Mouse (Mus musculus): ENCODE measurements around the gene Tirap. TPM values are rescaled to one million over a fixed set of nuclear protein-coding genes. Genes with fewer than 3 reads are reported as not detected.

The Tirap gene
- polyA plus RNA-seq (2012; rRNA removed) = 4.5 and 4.9 TPM in 2 replicates

- TF ChIP-seq CTCF (IDR thresholded peaks at IDR 0.05; ENCODE audit: borderline replicate concordance, extremely low read depth, insufficient read depth, insufficient read length) (peak; percentile 86), POLR2A (IDR thresholded peaks at IDR 0.05; ENCODE audit: borderline replicate concordance, extremely low read depth, insufficient read depth, insufficient read length, poor library complexity, severe bottlenecking) (peak; percentile 49)
- peak; percentile 89 for DNase-seq (ENCODE audit: low read depth)
Measured at GRCm38 (mm10) chr9:35199772-35200471, at the start of gene Tirap, which contains the start of gene Srpr. Tirap (minus strand) TSS chr9:35200291. Srpr (plus strand) TSS chr9:35200175.

DNA sequence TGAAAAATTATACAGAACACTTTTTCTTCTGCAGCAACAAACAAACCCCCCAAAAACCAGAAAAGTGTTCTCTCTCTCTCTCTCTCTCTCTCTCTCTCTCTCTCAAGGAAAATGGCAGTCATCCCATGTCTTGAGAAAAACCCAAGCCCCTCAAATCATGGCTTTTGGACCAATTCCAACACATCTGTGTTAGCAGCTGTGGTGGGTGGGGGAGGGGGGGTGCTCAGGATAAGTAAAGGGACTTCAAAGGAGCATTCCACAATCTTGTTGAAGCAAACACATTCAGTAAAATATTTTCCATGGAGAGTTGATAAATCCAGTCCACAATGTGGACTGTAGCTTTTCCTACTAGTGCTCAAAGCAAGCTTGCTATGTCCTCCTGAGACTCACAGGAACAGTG is 49.4 kb upstream of the Tirap start:
- DNase-seq (ENCODE audit: low read depth) = peak; percentile 70
- TF ChIP-seq CTCF (IDR thresholded peaks at IDR 0.05; ENCODE audit: borderline replicate concordance, extremely low read depth, insufficient read depth, insufficient read length) (no peak), POLR2A (IDR thresholded peaks at IDR 0.05; ENCODE audit: borderline replicate concordance, extremely low read depth, insufficient read depth, insufficient read length, poor library complexity, severe bottlenecking) (no peak)

- no peak for DNase-seq (ENCODE audit: low read depth)
- TF ChIP-seq POLR2A (IDR thresholded peaks at IDR 0.05; ENCODE audit: borderline replicate concordance, extremely low read depth, insufficient read depth, insufficient read length, poor library complexity, severe bottlenecking) (no peak), CTCF (IDR thresholded peaks at IDR 0.05; ENCODE audit: borderline replicate concordance, extremely low read depth, insufficient read depth, insufficient read length) (no peak)
Measured at GRCm38 (mm10) chr9:35247405-35247804, 47.3 kb upstream of the Tirap start.

GRCm38 (mm10) chr9:35239734-35240133 is 39.6 kb upstream of the Tirap start:
- TF ChIP-seq CTCF (IDR thresholded peaks at IDR 0.05; ENCODE audit: borderline replicate concordance, extremely low read depth, insufficient read depth, insufficient read length) = no peak
- TF ChIP-seq POLR2A (IDR thresholded peaks at IDR 0.05; ENCODE audit: borderline replicate concordance, extremely low read depth, insufficient read depth, insufficient read length, poor library complexity, severe bottlenecking) = no peak
- no peak for DNase-seq (ENCODE audit: low read depth)

DNA sequence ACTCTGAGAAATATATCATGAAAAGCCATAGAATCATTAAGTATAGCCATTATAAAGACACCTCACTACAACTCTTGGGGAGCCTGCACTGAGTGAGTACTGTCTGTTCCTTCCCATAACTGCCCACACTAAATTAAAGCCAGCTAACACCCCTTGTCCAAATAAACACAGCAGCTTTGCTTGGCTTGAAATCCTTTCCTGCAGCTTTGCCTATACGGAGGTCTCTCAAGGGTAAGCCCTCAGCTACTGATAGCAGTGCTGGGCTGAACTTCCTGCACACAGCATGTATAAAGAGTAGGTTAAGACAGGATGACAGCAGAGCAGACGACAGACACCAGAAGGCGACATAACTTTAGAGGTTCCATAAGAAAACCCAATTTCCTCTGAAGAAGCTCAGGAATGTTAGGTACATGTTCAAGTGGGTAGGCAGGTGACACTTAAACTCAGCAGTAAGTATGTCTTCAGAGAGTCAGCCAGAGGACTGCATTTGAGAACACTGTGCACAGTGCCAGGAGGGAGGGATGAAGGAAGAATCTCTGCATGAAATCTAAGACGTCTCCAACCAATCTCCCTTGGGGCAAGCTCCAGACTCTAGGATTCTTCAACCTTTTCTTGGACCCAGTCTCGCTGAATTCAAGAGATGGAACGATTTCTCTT is 39.0 kb upstream of the Tirap start:
- DNase-seq (ENCODE audit: low read depth) = peak; percentile 7
- no peak for TF ChIP-seq CTCF (IDR thresholded peaks at IDR 0.05; ENCODE audit: borderline replicate concordance, extremely low read depth, insufficient read depth, insufficient read length)
- TF ChIP-seq POLR2A (IDR thresholded peaks at IDR 0.05; ENCODE audit: borderline replicate concordance, extremely low read depth, insufficient read depth, insufficient read length, poor library complexity, severe bottlenecking) = no peak

- TF ChIP-seq POLR2A (IDR thresholded peaks at IDR 0.05; ENCODE audit: borderline replicate concordance, extremely low read depth, insufficient read depth, insufficient read length, poor library complexity, severe bottlenecking) (no peak), CTCF (IDR thresholded peaks at IDR 0.05; ENCODE audit: borderline replicate concordance, extremely low read depth, insufficient read depth, insufficient read length) (no peak)
- DNase-seq (ENCODE audit: low read depth) = no peak
Measured at GRCm38 (mm10) chr9:35238371-35238770, 38.3 kb upstream of the Tirap start.

- DNase-seq (ENCODE audit: low read depth) = peak; percentile 20
Measured at GRCm38 (mm10) chr9:35235996-35236395, 35.9 kb upstream of the Tirap start.

DNA sequence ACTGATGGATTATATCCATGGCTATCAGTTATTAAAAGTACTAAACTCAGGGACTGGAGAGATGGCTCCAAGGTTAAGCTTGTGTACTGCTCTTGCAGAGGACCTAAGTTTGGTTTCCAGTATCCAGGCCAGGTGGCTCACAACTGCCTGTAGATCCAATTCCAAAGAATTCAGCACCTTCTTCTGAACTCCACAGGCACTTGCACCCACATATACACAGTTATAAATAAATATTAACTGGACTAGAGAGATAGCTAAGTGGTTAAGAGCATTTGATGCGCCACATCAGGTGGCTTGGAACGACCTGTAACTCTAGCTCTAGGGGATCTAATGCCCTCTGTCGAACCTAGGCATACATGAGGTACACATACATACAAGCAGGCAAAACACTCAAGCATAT is 28.6 kb upstream of the Tirap start:
- no peak for DNase-seq (ENCODE audit: low read depth)
- TF ChIP-seq POLR2A (IDR thresholded peaks at IDR 0.05; ENCODE audit: borderline replicate concordance, extremely low read depth, insufficient read depth, insufficient read length, poor library complexity, severe bottlenecking) = no peak
- TF ChIP-seq CTCF (IDR thresholded peaks at IDR 0.05; ENCODE audit: borderline replicate concordance, extremely low read depth, insufficient read depth, insufficient read length) = no peak

More at GRCm38 (mm10) chr9:35235996-35236395, 35.9 kb upstream of the Tirap start:
- TF ChIP-seq CTCF (IDR thresholded peaks at IDR 0.05; ENCODE audit: borderline replicate concordance, extremely low read depth, insufficient read depth, insufficient read length) (no peak), POLR2A (IDR thresholded peaks at IDR 0.05; ENCODE audit: borderline replicate concordance, extremely low read depth, insufficient read depth, insufficient read length, poor library complexity, severe bottlenecking) (no peak)

DNA sequence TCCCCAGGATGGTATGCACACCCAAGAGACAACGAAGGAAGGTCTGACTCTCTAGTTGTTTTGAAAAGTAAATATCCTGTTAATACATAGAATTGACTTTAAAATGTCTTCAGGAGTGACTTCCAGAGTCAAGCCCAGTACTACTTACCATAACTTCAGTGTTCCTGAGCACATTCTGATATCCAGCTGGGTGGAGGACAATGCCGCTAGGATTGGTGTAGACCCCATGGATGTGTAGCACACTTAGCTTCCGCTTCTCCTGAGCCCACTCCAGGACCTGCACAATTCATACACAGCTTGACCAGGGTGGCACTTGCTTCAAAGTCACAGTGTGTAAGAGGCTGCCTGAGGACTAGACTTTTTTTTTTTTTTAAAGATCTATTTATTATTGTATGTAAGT is 23.4 kb upstream of the Tirap start:
- TF ChIP-seq CTCF (IDR thresholded peaks at IDR 0.05; ENCODE audit: borderline replicate concordance, extremely low read depth, insufficient read depth, insufficient read length) = no peak
- no peak for TF ChIP-seq POLR2A (IDR thresholded peaks at IDR 0.05; ENCODE audit: borderline replicate concordance, extremely low read depth, insufficient read depth, insufficient read length, poor library complexity, severe bottlenecking)
- no peak for DNase-seq (ENCODE audit: low read depth)

- no peak for DNase-seq (ENCODE audit: low read depth)
- TF ChIP-seq CTCF (IDR thresholded peaks at IDR 0.05; ENCODE audit: borderline replicate concordance, extremely low read depth, insufficient read depth, insufficient read length) (no peak), POLR2A (IDR thresholded peaks at IDR 0.05; ENCODE audit: borderline replicate concordance, extremely low read depth, insufficient read depth, insufficient read length, poor library complexity, severe bottlenecking) (no peak)
Measured at GRCm38 (mm10) chr9:35217963-35218362, 17.9 kb upstream of the Tirap start.

- no peak for TF ChIP-seq CTCF (IDR thresholded peaks at IDR 0.05; ENCODE audit: borderline replicate concordance, extremely low read depth, insufficient read depth, insufficient read length)
- TF ChIP-seq POLR2A (IDR thresholded peaks at IDR 0.05; ENCODE audit: borderline replicate concordance, extremely low read depth, insufficient read depth, insufficient read length, poor library complexity, severe bottlenecking) = no peak
- no peak for DNase-seq (ENCODE audit: low read depth)
Measured at GRCm38 (mm10) chr9:35211573-35212511, 11.8 kb upstream of the Tirap start.
